Mouse (Mus musculus) WW6 (cell line): ENCODE data around the gene Heatr4.
"Not testable (repeated sequence)": the region's sequence is repeated elsewhere in the genome, so short reads cannot be mapped to it uniquely, and the experiment has no call there.

Experiments used
- DNase-seq: peaks from one replicate; pipeline ENCODE4 v3.0.0-alpha.2; 2013; ENCODE audit warnings: low read depth, low spot score

The Heatr4 gene

DNA sequence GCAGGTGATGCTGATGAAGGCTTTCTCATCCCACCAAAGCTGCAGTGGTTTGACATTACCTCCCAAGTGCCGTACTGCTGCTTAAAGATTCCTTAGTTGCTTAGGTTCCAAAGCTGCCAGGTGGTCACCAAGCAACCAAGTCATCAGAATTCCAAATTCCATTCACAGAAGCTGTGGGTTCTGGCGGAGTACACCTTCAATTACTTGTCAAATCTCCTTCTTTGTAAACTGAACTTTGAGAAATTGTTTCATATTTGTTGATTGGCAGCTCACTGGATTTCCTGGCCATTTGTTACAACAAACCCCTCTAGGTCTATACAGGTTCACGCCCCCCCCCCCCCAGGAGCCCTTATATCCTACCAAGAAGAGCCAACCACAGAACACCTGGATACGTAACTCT lies at the start of gene Heatr4:
Gene Heatr4, minus strand, starts transcription at position 101 of the 400 bp plus-strand sequence.
- DNase-seq = no peak

- DNase-seq = no peak
Observed at GRCm38 (mm10) chr12:84034108-84034507, 49.5 kb upstream of the Heatr4 start.

DNA sequence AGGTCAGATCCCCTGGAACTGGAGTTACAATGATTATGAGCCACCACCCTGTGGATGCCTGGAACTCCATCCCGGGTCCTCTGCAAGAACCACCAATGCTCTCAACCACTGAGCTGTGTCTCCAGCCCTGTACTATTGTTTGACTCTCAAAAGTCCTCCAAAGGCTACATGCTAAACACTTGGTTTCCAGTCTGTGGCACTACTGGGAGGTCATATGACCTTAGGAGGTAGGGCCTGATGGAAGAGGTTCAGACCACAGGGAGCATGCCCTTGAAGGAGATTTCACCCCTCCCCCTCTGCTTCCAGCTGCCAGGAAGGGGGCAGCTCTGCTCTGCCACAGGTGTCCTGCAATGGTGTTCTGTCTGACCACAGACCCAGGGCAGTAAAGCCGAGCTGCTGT lies 48.6 kb upstream of the Heatr4 start:
- DNase-seq = not testable (repeated sequence)

DNA sequence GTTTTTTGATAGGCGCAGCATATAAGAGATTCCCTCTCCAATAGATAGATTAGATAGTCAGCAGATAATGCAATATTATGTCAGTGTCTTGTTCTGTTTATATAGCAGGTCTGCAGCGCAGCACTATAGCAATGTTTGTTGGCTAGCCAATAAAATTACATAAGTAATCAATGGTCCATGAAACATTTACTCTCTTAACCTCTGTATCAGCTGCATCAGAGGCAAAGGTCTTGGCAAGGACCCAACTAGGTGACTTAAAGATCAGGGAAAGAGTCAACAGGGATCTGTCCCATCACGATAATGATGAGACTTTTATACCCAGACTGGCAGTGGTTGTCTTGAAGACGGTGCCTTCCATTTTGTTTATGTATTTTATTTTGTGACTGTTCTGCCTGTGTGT lies 48.2 kb upstream of the Heatr4 start:
- DNase-seq = no peak

- no peak for DNase-seq
Observed at GRCm38 (mm10) chr12:84030659-84031332, 46.1 kb upstream of the Heatr4 start.

- DNase-seq = not testable (repeated sequence)
Observed at GRCm38 (mm10) chr12:84029043-84029442, 44.4 kb upstream of the Heatr4 start.

DNA sequence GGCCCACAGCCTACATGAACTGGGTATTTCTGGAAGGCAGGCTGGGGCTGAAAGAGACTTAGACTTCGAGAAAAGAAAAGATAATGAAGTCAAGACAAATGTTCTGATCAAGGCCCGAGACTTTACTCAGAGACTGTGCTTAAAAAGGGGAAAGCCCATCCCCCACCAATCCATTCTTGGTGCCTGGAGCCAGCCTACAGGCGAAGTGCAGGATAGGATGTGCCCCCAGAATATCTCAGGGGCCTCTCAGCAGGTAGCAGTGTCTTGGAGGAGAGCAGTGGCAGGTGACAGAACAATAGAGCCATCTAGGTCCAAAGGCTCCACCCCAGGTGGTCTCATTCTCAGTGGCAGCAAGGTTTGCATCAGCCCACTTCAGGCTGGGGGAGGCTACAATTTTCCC lies 43.7 kb upstream of the Heatr4 start:
- DNase-seq = not testable (repeated sequence)

DNA sequence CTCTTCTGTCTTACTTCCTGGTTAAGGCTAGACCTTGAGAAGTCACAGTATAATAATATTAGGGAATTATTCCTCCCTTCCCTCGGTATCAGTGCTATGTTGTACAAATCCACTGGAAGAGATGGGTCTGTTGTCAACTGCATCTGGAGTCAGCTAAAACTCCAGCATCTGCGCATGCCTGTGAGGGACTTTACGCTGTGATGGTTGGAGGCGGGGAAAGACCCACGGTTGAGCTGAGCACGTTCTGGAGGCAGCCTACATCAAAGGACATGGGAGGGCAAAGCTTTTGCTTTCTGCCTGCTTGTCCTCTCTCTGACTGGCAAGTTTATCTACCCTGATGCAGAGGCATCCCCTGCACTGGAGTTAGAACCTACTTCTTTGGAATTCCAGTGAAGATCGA lies 41.2 kb upstream of the Heatr4 start:
- DNase-seq = no peak

GRCm38 (mm10) chr12:84023052-84023745 lies 38.5 kb upstream of the Heatr4 start:
- DNase-seq = no peak

DNA sequence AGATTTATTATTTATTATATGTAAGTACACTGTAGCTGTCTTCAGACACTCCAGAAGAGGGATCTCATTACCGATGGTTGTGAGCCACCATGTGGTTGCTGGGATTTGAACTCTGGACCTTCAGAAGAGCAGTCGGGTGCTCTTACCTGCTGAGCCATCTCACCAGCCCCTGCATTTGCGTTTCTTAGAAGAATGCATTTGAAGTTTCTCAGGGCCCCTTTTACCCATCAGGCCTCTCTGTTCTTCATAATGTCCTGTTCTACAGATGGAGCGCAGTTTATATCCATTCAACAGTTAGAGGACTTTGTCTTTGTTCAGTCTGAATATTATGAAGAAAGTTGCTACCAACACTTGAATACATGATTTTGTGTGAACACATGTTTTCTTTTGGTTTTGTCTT lies 37.6 kb upstream of the Heatr4 start:
- not testable (repeated sequence) for DNase-seq

- not testable (repeated sequence) for DNase-seq
Observed at GRCm38 (mm10) chr12:84020528-84020927, 35.9 kb upstream of the Heatr4 start.

DNA sequence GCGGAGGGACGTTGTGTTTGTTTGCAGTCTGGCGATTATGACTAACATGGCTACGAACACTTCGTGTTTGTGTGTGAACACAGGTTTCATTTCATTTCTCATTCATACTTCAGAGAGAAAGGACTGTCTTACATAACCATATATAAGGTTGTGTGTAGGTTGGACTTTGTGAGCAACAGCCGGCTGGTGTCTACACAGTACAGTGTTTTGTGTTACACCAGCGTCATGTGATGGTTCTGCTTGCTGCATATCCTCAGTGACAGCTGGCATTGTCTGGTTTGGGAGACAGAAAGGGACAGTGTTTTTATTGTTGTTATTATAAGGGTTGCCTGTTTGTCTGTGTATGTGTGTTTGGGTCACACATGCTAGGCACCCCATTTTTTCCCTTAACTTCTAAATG lies 29.0 kb upstream of the Heatr4 start:
- DNase-seq = no peak

DNA sequence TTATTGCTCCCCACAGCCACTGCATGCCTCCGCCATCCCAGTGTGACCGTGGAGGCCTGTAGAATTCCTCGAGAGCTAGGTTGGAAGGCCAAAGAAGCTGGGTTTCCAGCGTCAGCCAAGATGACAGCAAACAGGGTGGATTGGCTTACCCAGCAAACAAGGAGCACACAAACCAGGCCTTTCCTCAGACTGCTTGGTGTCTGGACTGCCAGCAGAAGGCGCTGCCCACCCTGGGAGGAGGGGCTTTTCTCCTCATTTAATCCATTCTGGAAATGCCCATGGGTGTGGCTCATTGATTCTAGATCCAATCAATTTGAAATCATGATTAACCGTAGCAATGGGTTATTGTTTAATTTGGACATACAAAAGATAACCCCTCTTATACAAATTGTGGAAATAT lies 28.5 kb upstream of the Heatr4 start:
- DNase-seq = no peak

DNA sequence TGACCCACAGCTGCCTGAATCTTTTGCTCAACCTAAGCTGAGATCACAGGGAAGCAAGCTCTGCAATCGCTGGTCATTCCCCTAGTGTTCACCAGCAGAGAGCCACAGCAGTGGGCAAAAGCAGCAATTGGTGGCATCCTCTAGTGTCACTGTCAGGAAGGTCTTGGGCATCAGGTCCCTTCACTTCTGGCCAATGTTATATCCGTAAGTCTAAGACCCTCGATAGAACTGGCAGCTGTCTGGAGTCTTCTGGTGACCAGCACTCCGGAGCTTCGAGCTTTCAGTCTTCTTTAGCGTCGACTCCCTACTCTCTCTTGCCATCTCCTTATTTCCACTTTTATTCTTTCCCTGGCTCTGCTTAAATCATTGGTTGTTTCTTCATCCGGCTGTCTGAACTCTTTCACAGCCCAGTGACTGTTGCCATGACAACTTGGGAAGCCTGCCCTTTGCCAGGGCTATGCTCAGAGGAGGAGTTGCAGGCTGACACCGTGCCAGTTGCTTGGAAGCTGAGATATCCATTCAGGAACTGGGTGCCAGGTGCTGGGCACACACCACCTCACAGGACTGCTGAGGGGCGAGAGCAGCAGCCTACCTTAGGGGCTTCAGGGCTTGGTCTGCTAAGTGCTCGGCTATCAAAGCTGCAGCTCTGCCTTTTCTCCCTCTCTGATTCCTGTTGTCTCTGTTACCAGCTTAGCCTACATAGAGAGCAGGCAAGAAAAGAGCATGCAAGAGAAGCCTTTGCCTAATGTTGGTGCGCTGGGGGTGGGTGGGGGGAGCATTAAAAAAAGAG lies 26.8 kb upstream of the Heatr4 start:
- no peak for DNase-seq

- DNase-seq = no peak
Observed at GRCm38 (mm10) chr12:84010201-84010600, 25.5 kb upstream of the Heatr4 start.

DNA sequence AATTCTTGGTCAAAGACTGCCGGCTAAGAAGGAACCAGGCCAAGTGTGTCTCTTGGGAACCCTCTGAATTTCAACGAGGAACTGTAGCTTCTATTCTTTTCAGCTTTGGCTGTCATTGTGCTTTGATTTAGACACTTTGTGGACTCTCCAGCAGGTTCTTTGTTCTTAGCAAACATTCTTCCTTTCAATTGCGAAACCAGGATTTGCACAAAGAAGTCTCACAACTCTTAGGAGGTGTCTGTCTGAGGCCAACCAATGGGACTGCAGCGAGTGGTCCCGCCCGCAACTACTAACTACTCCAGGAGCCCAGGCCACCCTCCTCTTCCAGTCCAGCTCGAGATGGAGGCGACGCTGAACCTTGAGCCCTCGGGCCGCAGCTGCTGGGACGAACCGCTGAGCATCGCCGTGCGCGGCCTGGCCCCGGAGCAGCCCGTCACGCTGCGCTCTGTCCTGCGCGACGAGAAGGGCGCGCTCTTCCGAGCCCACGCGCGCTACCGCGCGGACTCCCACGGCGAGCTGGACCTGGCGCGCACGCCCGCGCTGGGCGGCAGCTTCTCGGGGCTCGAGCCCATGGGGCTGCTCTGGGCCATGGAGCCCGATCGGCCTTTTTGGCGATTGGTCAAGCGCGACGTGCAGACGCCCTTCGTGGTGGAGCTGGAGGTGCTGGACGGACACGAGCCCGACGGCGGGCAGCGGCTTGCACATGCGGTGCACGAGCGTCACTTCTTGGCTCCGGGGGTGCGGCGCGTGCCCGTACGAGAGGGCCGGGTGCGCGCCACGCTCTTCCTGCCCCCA lies 24.7 kb upstream of the Heatr4 start, which contains the start of gene Acot1:
Gene Acot1, plus strand, starts transcription at position 320 of the 795 bp plus-strand sequence.
- DNase-seq = not testable (repeated sequence)

DNA sequence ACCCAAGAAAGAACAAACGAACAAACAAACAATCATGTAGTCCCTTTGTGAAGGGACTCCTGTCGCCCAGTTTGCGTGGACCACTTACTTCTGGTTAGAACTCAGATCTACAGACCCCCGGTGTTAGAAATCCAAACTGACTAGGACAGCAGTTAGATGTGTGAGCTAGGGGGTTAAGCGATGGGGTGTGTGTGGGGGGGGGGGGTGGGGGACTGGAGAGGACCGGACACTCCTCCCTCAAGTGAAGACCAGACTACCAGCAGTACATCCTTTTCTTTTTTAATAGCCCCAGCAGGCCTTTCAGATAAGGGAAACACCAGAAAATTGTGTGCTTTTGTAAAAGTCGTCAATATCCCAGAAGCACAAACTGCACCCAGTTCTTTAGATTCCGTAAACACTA lies 24.1 kb upstream of the Heatr4 start:
- DNase-seq = no peak

GRCm38 (mm10) chr12:84008251-84008650 lies 23.6 kb upstream of the Heatr4 start:
- DNase-seq = no peak

GRCm38 (mm10) chr12:84003866-84004265 lies 19.2 kb upstream of the Heatr4 start:
- no peak for DNase-seq

- DNase-seq = no peak
Observed at GRCm38 (mm10) chr12:84000418-84000817, 15.8 kb upstream of the Heatr4 start.

DNA sequence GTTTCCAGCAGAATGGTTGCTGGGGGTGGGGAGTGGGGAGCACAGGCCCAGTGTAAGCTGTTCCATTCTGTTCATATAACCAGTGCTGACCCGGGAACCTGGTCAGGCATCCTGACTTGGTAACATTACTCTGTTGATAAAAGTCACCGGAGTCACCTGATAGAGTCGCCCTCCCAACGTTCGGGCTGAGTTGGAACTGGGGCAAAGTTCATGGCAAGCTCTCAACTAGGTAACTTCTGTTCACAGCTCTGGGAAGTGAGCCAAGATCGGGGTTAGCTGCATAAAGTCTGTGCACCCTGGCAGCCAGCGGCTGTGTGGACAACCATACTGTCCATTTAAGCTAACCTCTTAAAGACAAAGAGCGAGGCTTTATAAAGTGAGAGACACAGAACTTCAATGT lies 14.6 kb upstream of the Heatr4 start:
- not testable (repeated sequence) for DNase-seq
